Mouse (Mus musculus): ENCODE results near the gene Mettl16.

The Mettl16 gene

GRCm38 (mm10) chr11:74831191-74831605 lies 60.6 kb downstream of the Mettl16 start:
- peak; percentile 58 for DNase-seq (ENCODE audit: low read depth, low spot score)

GRCm38 (mm10) chr11:74831606-74832451 lies 61.2 kb downstream of the Mettl16 start:
- DNase-seq (ENCODE audit: low read depth, low spot score): peak; percentile 98

GRCm38 (mm10) chr11:74832503-74833143 lies 62.0 kb downstream of the Mettl16 start:
- peak; percentile 87 for DNase-seq (ENCODE audit: low read depth, low spot score)

GRCm38 (mm10) chr11:74833536-74834358 lies 63.1 kb downstream of the Mettl16 start:
- peak; percentile 36 for DNase-seq (ENCODE audit: low read depth, low spot score)

- no peak for DNase-seq (ENCODE audit: low read depth, low spot score)
Observed at GRCm38 (mm10) chr11:74834359-74834638, 63.7 kb downstream of the Mettl16 start.

- no peak for DNase-seq (ENCODE audit: low read depth, low spot score)
Observed at GRCm38 (mm10) chr11:74834650-74835277, 64.1 kb downstream of the Mettl16 start.

- no peak for DNase-seq (ENCODE audit: low read depth, low spot score)
Observed at GRCm38 (mm10) chr11:74835593-74836224, 65.1 kb downstream of the Mettl16 start.

GRCm38 (mm10) chr11:74836225-74837055 lies 65.8 kb downstream of the Mettl16 start:
- DNase-seq (ENCODE audit: low read depth, low spot score): no peak

- no peak for DNase-seq (ENCODE audit: low read depth, low spot score)
Observed at GRCm38 (mm10) chr11:74837056-74837693, 66.5 kb downstream of the Mettl16 start.

- DNase-seq (ENCODE audit: low read depth, low spot score): peak; percentile 98
Observed at GRCm38 (mm10) chr11:74837694-74838431, 67.2 kb downstream of the Mettl16 start.

GRCm38 (mm10) chr11:74838441-74838840 lies 67.8 kb downstream of the Mettl16 start:
- peak; percentile 96 for DNase-seq (ENCODE audit: low read depth, low spot score)

GRCm38 (mm10) chr11:74838971-74839370 lies 68.3 kb downstream of the Mettl16 start:
- peak; percentile 93 for DNase-seq (ENCODE audit: low read depth, low spot score)

GRCm38 (mm10) chr11:74839860-74840715 lies 69.5 kb downstream of the Mettl16 start:
- DNase-seq (ENCODE audit: low read depth, low spot score): no peak

GRCm38 (mm10) chr11:74840739-74841138 lies 70.1 kb downstream of the Mettl16 start:
- no peak for DNase-seq (ENCODE audit: low read depth, low spot score)

- DNase-seq (ENCODE audit: low read depth, low spot score): peak; percentile 81
Observed at GRCm38 (mm10) chr11:74841366-74841765, 70.7 kb downstream of the Mettl16 start.

- peak; percentile 63 for DNase-seq (ENCODE audit: low read depth, low spot score)
Observed at GRCm38 (mm10) chr11:74842045-74842444, 71.4 kb downstream of the Mettl16 start.

- no peak for DNase-seq (ENCODE audit: low read depth, low spot score)
Observed at GRCm38 (mm10) chr11:74842656-74843434, 72.2 kb downstream of the Mettl16 start.

GRCm38 (mm10) chr11:74843435-74843714 lies 72.7 kb downstream of the Mettl16 start:
- DNase-seq (ENCODE audit: low read depth, low spot score): peak; percentile 50

Data from brain, adult 2 months (tissue).